Mouse (Mus musculus) cortical plate, adult 2 months (tissue): ENCODE results near the gene Ric3.

Experiments used
- CTCF ChIP-seq: fragments of 200-500 bp; IDR thresholded peaks from 2 replicates; pipeline ENCODE4 v1.5.1; 2011; ENCODE audit warnings: mild to moderate bottlenecking, control low read depth, low read length; ENCODE audit not compliant: insufficient read depth; ENCODE audit errors: extremely low read depth
- POLR2A ChIP-seq: fragments of 200-500 bp; IDR thresholded peaks from 2 replicates; pipeline ENCODE4 v1.6.1; 2011; ENCODE audit warnings: mild to moderate bottlenecking, low read length, control low read depth; ENCODE audit not compliant: insufficient read depth; ENCODE audit errors: extremely low read depth

GRCm38 (mm10) chr7:109129946-109130686 is 47.0 kb upstream of the Ric3 start:
- TF ChIP-seq POLR2A (no peak), CTCF (no peak)
